Mouse (Mus musculus) layer of hippocampus, adult 18-20 months (tissue): ENCODE measurements around the gene Gm11733. TPM values are rescaled to one million over a fixed set of nuclear protein-coding genes. Genes with fewer than 3 reads are reported as not detected.
"Not testable (repeated sequence)": the region's sequence is repeated elsewhere in the genome, so short reads cannot be mapped to it uniquely, and the experiment has no call there.

Source experiments
- DNase-seq, 2 experiments: peaks; one replicate each; pipeline ENCODE4 v3.0.0; 2022; ENCODE audit warnings: low spot score in 2 of 2
- long read RNA-seq: library from polyadenylated mRNA; stranded (forward); transcript quantifications from one replicate; pipeline ENCODE4 v2.0.0, GENCODE M21; 2021
- total RNA-seq, 2 experiments: library from RNA; stranded (reverse); gene quantifications; 2 replicates each; pipeline ENCODE4 v1.2.3; 2021

Gene Gm11733
- under 1 TPM in 1 of 2 experiments, not detected in 1; 0.22 TPM for total RNA-seq
- long read RNA-seq = 0 reads

DNA sequence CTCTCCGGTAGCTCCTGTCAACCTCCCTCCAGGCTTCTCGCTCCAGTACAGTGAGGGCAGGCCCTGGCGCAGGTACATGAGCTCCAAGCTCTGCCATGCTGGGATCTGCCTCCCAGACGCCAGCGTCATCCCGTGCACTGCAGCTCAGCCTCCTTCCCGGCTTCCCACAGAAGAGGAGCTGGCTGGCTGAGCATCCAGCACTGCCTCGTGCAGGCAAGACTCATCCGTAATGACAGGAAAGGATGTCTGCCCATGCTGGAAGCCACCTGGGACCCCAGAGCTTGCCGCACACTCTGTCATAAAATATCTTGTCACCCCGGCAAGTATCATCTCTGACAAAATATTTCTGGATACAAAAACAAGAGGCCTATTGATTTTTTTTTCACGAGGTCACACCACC lies at the start of gene Gm11733:
Gm11733 (plus strand) TSS at position 171 of the 400 bp plus-strand sequence.
- DNase-seq = peak; percentile 70 to 81

DNA sequence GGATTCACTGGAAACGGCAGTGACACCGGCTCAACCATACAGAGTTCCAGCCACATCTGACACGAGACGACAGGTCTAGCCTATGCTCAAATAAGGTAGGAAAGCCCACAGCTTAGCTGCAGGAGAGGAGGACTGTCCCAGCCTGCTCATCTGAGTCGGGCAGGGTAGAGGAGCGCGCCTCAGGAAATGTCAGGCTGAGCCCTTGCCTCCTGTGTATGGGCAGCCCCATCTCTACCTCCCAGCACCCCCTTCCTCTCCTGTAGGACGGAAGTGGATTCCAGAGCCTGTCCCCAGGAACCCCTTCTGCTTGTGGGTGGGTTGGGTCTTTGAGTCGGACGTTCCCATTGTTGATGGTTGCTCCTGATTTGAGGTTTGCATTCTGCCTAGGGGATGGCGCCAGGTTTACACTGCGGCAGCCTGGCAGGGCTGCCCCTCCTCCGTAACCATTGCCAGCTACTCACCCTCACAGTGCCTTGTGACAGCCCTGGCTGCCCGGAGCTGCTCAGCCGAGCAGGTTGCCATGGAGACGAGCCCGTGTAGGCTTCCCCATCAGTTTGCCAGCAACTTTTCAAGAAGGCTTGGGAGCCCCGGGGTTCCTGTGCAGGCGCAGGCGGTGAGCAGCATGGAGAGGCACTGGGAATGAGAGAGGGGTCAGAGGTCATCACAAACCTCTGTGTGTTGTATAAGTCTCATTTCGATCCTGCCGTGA lies 47.6 kb upstream of the Gm11733 start:
- DNase-seq = peak; percentile 80 to 90

DNA sequence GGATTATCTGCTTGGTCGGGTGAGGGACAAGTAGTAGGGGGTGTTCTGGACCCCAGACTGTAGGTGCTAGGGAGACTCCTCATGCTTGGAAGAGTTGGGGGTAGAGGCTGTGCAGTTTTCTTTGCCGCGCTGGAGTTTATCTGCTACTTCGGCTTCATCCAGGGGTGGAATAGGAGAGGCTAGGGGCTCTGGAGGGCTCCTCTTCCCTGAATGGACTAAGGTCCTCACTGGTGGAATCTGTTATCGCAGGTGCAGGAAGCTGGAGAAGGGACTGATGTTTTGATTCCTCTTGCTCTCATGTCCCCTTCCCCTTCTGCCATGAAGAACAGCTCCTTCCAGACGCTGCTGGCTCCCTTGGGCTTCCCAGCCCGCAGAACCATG lies 47.1 kb upstream of the Gm11733 start:
- no peak for DNase-seq

DNA sequence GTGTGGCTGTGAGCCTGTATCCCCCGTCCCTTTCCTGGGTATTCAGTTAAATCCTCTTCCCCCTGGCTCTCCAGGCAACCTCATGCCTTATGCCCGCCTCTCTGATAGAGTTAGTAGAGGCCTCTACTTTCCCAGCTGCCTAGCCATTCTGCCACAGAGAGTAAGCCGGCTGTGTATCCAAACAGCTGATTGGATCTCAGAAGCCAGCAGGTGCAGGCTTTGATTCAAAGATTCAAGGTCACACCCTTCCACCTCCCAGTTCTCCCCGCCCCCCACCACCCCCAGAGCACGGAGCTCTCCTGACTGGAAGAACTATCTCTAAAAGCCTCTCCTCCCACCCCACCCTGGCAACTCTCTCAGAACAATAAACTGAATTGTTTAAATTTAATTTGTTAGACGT lies 45.8 kb upstream of the Gm11733 start:
- DNase-seq = no peak

DNA sequence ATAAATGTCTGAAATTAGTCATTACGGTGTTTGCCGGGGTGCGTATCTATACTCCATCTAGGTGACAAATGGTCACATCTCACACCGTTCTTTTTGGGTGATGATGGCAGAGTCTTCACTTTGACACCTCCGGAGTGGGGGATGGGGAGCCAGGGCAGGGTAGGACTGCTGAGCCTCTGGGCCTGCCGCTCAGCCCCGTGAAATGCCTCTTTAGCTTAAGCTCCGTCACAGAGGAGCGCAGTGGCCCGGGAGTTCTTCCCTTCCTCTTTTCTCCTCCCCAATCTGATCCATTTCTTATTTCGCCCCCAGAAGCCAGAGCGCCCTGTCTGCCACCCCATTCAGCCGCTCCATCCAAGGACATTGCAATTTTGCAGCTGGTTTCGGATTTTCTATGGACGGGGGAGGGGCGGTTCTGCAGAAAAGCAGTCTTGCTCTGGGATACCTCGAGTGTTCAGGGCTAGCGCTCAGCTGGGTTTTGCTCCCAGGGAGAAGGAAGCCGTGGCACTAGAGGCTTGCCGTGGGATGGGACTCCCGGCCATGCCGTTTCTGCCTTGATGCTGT lies 43.2 kb upstream of the Gm11733 start:
- DNase-seq = no peak

DNA sequence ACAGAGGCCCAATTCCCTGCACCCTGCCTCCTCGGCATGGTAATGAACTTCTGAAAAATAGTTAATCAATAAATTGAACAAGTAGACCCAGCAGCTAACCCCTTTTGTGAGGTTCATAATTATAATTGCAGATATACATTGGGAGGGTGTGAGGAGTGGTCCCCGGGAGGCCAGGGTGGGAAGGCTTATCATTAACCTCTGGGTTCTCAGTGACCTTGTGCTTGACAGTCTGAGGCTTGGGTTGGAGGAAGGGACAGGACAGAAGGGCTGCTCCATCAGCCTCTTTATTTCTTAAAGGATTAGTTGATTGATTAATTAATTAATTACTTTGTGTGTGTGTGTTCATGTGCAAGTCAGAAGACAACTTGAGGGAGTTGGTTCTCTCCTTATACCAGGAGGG lies 40.1 kb upstream of the Gm11733 start:
- no peak for DNase-seq

DNA sequence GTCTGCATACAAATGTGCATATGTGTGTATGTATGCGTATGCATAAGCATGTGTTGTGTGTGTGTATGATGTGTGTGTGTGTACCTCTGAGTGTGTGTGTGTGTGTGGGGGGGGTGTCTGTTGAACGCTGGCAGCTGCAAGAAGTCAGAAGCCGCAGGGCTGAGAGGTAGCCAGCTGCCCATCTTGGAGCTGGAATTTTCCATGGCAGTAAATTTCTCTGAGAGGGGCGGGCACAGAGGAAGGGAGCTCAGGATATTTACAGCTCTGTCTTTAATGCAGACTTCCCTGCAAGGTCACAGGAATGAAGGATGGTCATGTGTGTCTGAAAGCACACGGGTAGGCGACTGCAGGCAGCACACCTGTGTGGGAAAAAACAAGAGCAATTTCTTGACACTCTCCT lies 38.5 kb upstream of the Gm11733 start:
- no peak for DNase-seq

DNA sequence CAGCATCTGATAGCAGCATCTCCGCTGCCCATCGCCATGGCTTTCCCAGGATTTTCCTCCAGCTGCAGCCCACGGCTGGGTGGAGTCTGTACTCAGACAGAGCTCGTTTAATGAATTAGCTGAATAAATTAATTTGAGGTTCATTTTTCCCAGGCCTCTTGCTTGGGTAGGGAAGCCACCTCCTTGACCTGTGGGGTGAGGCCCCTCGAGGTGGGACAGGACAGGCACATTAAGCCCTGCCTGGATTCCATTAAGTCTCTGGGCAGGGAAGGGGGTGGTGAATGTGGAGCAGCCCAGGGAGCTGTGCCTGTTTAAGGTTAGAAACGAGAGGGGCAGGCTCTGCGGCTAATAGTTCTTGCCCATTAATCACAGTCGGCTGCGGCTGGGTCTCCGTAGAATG lies 30.1 kb upstream of the Gm11733 start:
- no peak for DNase-seq

DNA sequence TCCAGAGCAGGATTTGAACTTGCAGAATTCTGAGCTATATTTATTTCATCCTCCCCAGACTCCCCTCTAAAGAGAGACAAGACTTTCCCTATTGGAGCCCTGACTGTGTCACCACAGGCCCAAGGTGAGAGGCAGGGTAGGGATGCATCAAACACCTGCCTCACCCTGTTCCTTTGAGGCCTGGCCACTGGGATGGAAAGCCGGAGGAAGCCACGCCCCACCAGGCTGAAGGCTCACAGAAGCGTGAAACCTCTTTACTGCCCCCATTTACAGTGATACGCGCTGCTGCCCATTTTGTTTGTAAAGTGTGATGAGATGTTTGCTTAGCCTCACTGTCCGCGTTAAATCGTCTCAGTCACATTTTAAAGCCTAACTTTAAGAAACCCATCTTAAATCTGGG lies 25.0 kb upstream of the Gm11733 start:
- DNase-seq = no peak

DNA sequence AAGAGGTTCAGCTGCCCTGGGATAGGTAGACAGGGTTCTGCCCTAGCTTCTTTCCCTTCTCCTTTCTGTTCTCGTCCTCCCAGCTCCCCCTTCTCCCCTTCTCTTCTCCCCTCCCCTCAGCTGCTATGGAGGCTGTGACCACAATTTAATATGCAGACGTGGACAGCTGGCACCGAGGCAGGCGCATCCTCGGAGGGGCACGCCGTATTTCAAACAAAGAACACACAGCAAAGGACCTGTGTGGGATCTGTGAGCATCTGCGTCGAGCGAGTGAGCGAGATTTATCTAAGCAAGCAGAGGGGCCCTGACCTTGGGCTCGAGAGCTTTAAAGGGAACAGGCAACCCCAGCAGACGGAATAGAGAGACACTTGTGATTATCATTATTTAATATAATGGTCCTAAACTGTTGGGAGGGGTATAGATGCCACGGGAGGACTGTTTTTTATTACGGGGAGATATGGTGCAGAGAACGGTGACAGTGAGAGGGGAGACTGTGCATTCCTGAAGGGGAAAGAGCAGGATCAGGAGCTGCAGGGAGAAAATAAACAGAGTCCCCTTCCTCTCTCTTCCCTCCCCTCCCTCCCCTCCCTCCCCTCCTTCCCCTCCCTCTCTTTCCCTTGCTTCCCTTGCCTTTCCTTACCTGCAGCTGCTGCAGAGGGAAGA lies 21.8 kb upstream of the Gm11733 start:
- DNase-seq = no peak

DNA sequence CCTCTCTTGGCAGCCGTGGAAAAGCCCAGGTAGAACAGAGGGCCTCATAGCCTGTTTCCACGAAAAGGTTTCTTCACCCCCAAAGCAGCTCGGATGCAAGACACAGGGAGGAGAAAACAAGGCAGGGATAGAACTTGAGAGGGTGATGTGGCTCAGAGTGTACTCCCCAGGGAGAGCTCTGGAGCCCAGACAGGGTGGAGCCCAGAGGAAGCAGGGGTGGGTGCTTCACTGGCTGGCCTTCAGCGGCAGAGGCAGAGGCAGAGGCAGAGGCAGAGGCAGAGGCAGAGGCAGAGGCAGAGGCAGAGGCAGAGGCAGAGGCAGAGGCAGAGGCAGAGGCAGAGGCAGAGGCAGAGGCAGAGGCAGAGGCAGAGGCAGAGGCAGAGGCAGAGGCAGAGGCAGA lies 20.8 kb upstream of the Gm11733 start:
- not testable (repeated sequence) for DNase-seq

DNA sequence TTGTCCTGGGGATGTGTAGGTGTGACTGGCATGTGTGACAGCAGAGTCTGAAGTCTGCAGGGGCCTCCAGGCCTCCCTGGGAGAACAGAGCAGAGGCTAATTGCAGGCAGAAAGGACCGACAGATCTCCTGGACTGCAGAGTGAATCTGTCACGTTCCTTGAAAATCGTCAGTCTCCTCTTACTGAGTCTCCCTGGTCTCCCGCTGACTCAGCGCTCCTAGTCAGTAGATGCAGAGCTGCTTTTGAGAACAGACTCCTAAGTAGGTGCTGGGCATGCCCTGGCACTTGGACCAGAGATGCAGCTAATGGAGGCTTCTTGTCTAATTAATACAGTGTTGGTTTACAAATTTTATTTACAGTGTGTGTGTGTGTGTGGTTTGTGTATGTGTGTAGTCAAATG lies 17.9 kb upstream of the Gm11733 start:
- no peak for DNase-seq

DNA sequence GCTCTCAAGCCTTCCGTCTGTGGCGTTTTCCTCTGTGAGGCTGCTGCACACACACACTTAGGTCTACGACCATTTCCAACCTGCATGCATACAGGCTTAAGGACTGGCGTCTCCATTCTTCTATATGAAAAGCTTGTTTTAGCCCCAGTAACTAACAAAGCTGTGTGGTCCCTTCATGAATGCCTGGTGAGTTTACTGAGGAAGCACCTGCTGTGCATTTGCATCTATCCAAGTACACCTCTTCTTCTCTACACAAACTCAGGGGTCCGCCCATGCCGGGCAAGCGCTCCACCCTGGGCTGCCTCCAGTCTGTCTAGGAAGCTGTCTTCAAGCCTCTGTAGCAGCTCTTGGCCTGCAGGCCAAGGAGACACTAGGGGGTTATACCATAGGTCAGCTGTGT lies 17.3 kb upstream of the Gm11733 start:
- DNase-seq = no peak

DNA sequence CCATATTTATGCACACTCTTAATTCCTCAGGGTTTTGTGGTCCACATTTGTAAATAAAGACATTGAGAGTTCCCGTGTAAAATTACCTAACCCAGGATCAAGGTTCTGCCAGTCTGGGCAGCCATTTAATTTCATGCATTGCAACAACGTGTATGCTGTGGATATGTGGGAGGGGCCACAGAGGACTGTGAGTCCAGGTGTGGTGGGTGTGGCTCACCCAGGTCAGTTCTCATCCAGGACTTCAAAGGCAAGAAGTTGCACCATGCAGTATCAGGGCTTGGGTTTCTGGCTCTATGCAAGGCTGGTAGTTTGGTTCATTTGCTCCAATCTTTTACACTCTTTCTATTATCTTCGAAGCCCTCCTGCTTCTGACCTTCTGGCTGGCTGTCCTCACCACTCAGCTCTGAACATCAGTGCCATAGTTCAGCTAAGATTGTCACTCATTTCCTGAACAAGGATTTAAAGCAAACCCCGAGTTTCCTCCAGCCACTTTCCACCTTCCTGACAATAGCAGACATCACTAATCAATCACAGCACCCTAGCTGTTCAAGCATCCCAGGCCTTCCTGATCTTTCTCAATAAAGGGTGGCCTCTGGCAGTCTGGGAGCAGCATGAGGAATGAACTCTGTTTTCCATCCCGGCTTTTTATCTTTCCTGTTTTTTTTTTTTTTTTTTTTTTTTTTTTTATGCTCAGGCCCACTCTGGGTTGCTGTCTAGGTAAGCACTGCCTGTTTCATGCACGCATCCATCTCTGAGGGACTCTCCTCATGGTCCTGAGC lies 15.4 kb upstream of the Gm11733 start:
- DNase-seq = no peak

DNA sequence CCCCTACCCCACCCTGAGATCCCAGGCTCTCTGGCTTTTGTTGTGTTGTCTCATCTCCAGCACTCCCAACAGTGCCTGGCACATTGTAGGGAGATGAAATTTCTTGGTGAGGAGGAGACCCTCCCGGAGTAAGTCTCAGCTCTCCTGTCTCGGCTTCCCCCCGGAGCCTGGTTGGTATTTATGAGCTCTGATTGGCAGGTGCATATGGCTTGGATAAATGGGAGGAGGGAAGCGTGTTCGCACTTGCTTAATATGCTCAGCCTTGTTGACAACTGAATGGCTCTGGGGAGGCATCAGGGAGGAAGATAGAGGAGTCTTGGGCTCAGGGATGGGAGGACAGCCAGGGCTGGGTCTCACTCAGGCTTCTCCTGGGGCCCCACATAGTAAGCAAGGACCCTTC lies 14.4 kb upstream of the Gm11733 start:
- DNase-seq = no peak

DNA sequence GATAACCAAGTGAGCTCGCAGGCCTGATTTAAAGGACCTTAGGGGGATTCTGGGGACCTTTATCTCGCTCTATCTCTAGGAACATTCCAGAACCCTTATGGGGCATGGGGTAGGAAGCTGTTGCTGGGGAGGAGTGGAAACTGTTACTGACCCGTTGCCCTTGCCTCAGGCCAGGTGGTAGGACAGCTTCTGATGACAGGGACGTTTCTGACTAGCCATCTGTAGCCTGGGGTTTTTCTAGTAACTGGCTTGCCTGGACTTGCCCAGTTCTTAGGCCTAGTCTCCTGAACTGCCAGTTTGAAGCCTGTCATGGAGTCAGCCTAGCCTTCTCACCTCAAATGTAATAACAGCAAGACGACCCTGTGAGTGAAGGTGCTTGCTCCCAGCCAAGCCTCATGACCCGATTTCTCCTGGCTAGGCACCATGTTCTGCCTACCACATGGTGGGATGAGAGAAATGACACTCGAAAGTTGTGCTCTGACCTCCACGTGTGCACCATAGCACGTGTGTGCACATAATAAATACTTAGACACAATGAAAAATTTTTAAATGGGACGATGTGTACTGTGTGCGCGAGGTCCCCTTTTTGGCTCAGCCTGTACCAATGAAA lies 13.5 kb upstream of the Gm11733 start:
- no peak for DNase-seq

DNA sequence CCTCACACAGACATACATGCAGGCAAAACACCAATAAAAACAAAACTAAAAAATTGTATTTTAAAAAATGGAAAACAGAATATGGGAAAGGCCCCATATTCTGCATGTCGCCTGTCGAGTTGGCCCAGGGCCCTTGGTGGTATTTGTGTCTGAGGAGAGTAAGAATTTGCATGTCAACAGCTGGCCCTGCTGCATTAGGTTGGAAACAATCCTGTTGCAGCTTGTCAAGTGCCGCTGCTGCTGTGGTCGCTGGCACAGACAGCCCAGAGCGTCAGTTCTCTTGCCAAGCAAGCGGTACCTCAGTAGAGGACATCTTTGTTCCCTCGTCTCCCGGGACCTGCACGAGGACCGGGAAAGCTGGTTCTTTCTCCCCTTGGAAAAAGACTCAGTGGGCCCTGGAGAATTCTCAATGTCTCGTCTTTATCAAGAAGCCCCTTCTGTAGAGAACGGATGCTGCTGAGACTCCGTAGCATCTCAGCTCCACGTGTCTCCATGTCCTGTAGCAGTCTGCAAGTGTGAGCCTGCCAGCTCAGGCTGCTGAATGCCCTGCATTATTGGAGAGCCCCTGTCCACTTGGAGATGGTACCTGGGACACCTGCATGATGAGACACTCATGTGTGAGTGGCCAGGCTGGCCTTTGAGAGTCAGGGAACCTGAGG lies 12.4 kb upstream of the Gm11733 start:
- DNase-seq = no peak

DNA sequence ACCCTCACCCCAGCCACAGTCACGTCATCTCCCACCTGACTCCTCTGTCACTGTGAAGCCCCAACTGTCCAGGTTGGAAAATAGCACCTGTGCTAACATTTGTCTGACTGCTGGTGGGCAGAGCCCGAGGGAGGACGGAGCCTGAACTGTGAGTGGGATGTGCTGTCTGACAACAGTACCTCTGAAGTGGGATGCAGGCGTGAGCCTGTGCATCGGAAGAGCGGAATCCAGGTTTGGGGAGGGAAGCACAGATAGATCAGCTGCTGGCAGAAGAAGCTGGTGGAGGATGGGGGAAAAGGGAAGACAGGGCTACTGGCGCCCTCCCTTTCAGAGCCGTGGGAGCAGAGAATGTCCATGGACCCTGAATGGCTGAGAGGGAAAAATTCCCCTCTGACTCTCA lies 11.3 kb upstream of the Gm11733 start:
- DNase-seq = no peak

DNA sequence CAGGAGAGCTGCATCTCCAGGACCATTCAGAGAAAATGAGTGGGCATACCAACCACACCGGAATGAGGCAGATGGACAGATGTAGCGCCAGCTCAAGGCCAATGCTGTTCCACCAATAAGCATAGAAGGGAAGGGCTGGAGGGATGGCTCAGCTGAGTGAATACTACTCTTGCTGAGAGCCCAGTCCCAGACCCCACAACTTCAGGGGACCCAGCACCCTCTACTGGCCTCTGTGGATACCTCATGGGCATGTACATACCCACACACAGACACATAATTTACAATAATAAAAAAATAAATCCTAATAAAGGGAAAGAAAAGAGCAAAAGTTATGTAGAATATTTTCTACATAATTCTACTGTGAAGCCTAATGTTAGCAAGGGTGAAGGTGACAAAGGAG lies 9.0 kb upstream of the Gm11733 start:
- no peak for DNase-seq

DNA sequence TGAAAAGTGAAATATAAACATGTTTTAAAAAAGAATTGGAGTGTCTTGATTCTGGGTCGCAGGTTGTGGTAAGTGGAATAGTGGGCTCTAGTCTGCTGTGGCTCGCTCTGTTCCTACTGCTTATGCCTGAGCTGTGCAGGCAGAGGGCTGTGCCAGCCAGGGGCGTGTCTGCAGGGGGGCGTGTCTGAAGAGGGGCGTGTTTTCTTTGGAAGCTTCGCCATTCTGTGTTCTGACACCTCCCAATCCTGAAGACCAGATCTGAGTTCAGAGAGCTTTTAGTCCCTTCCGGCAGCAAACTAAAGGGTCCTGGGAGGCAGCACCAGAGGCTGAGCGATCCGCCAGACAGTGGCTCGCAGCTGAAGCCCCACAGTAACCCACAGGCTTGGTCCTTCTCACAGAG lies 8.5 kb upstream of the Gm11733 start:
- no peak for DNase-seq

DNA sequence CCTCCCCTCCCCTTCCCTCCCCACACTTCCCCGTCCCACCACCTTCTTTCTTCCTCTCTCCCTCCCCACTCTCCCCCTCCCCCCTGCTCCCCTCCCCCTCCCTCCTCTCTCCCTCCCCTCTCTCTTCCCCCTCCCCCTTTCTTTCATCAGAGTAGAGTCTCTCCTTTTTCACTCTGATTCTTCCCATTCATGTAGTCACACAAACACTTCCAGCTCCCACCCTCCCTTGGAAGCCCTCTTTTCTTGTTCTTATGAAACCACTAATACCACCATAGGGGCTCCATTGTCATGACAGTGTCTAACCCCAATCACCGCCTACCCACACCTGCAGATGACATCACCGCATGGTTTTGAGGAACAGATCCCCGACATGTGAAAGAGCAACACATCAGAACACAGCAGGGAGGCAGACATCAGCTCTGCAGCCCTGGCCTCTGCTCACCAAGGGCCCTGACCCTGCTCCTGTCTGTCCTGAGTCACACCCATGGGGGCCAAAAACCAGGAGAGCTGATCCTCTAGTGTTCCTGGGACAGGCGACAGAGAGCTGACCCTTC lies 7.5 kb upstream of the Gm11733 start:
- DNase-seq = no peak
